Mouse (Mus musculus): ENCODE measurements around the gene Vwa7.

DNA sequence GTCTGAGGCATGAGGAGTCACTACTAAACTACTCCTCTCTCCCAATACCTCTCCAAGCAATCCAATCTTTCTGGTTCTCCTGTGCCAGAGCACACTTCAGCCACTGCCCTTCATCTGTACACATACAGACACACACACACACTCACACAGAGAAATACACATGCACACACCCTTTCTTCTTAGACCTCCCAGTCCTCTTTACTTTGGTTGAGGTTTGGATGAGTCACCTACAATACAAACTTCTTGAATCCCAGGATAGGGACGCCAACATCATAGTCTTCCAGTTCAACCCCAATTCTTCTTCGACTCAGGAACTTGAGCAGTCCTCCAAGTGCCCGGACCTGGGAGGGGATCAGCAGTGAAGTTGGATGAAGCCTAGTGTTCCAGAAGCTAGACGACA, 27.4 kb downstream of the Vwa7 start:
- no peak for TF ChIP-seq CTCF (conservative IDR thresholded peaks at IDR 0.05; ENCODE audit: low read length)
- no peak for TF ChIP-seq POU5F1 (IDR thresholded peaks at IDR 0.05; ENCODE audit: borderline replicate concordance, low read length)

All from E14TG2a.4 (cell line).